Mouse (Mus musculus) embryonic facial prominence, embryonic 15.5 days (tissue): ENCODE data around the gene Cdc42bpb. TPM values are rescaled to one million over a fixed set of nuclear protein-coding genes. Genes with fewer than 3 reads are reported as not detected.

Source experiments
- ATAC-seq: fragments of 200-750 bp; cut with Nextera tagmentation; 2 replicates; pipeline ENCODE4 v1.8.0; 2017; ENCODE audit warnings: low read depth, moderate TSS enrichment; ENCODE audit not compliant: insufficient number of reproducible peaks, low FRiP score, low TSS enrichment
- H3K27ac ChIP-seq: fragments of 300-500 bp; sonication (generic); replicated peaks from 2 replicates; pipeline ENCODE4 v1.5.1; 2015; ENCODE audit warnings: mild to moderate bottlenecking, inconsistent platforms
- H3K27me3 ChIP-seq: fragments of 300-500 bp; sonication (generic); 2 replicates; pipeline ENCODE4 v1.6.1; 2015; ENCODE audit warnings: inconsistent platforms
- H3K36me3 ChIP-seq: fragments of 300-500 bp; sonication (generic); 2 replicates; pipeline ENCODE4 v1.6.1; 2015; ENCODE audit warnings: mild to moderate bottlenecking, inconsistent platforms
- H3K4me1 ChIP-seq: fragments of 300-500 bp; sonication (generic); 2 replicates; pipeline ENCODE4 v1.6.1; 2015; ENCODE audit warnings: inconsistent platforms
- H3K4me2 ChIP-seq: fragments of 300-500 bp; sonication (generic); replicated peaks from 2 replicates; pipeline ENCODE4 v1.6.1; 2015; ENCODE audit warnings: mild to moderate bottlenecking, inconsistent platforms
- H3K4me3 ChIP-seq: fragments of 300-500 bp; sonication (generic); replicated peaks from 2 replicates; pipeline ENCODE4 v1.5.1; 2015; ENCODE audit warnings: mild to moderate bottlenecking, inconsistent platforms
- H3K9ac ChIP-seq: fragments of 300-500 bp; sonication (generic); 2 replicates; pipeline ENCODE4 v1.6.1; 2015; ENCODE audit warnings: inconsistent platforms
- H3K9me3 ChIP-seq: fragments of 300-500 bp; sonication (generic); replicated peaks from 2 replicates; pipeline ENCODE4 v1.6.1; 2016; ENCODE audit warnings: inconsistent platforms
- WGBS: fragments of 180-500 bp; shearing (Covaris S2); methylation state at CpG from one replicate; pipeline ENCODE4 v1.1.7; 2015; 5-methylcytosine and 5-hydroxymethylcytosine counted together
- polyA plus RNA-seq: library from polyadenylated mRNA; unstranded; fragments of >200 nt; fragmentation: Nextera tagmentation; extraction: Ambion mirVana; gene quantifications from 2 replicates; pipeline ENCODE4 v1.2.1, GENCODE M21; 2015

The Cdc42bpb gene
- polyA plus RNA-seq, 1 experiment from 2014 or later: 33.2 TPM

DNA sequence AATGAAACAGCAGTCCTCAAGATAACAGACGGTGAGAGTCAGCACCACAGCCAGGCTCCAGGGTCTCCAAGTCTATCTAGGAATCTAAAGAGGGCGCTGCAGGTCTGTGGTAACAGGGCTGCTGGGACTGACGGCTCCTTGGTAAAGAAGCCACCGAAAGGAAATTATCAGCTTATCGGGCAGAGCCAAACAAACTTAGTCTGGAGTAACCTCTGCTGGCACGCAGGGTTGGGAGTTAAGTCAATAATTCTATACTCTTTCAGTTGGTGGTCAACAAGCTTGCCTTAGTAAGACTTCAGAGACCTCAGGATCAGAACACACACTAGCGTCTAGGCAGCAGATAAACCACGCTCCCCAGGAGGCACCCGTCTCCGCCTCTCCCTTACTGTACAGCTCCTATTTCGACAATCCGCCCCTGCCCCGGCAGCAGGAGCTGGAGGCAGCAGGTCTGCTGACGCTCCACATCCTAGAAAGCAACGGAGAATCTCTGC, 39.6 kb downstream of the Cdc42bpb start:
- H3K36me3 ChIP-seq: peaks cover 82% of the 10 kb centered on the region
- H3K27ac ChIP-seq: no peak overlapping the region

DNA sequence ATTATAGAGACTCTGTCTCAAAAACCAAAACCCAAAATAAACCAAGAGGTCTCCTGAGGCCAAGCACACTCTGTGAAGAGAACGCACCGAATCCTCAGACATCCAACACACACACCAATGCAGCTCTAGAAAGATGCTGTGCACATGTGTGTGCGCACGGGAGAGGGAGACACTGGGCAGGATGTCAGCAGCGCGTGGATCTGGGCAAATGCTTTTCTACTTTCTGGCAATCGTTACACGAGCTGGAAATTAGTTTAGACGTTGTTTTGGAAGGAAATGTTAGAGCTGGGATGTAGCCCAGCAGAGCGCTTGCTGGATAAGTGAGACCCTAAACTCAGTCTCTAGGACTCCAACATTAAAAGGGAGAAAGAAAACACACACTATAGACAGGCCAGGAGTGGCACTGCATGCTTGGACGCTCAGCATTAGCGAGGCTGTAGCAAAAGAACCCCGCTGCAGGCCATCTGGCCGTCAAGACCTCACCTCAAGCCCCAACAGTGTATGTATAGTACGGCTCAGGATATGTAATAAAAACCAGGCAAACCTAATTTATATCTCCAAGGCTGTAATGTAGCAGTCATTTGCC, 44.4 kb downstream of the Cdc42bpb start:
- no peaks in the 10 kb centered on the region for H3K27me3 ChIP-seq
- peaks cover 14% of the 10 kb centered on the region for H3K4me1 ChIP-seq
- 48% methylated on average over 15 of the region's 15 CpGs for WGBS
- H3K9me3 ChIP-seq: no peaks in the 10 kb centered on the region
- H3K9ac ChIP-seq: no peak overlapping the region
- no peak overlapping the region for H3K4me3 ChIP-seq
- peak overlapping the region; percentile 53; the same call in 1 of the 2 replicates for H3K27ac ChIP-seq
- 0 out of 2 replicates have a peak, but pooled peaks have one; percentile 3 for ATAC-seq
- peaks cover 73% of the 10 kb centered on the region for H3K36me3 ChIP-seq
- H3K4me2 ChIP-seq: no peak overlapping the region

More for the DNA sequence above, 39.6 kb downstream of the Cdc42bpb start:
- no peaks in the 10 kb centered on the region for H3K9me3 ChIP-seq
- H3K9ac ChIP-seq: no peak overlapping the region
- no peak for ATAC-seq
- H3K4me3 ChIP-seq: no peak overlapping the region
- H3K4me2 ChIP-seq: no peak overlapping the region
- no peaks in the 10 kb centered on the region for H3K27me3 ChIP-seq
- H3K4me1 ChIP-seq: peaks cover 11% of the 10 kb centered on the region
- 65% methylated on average over 15 of the region's 15 CpGs for WGBS

DNA sequence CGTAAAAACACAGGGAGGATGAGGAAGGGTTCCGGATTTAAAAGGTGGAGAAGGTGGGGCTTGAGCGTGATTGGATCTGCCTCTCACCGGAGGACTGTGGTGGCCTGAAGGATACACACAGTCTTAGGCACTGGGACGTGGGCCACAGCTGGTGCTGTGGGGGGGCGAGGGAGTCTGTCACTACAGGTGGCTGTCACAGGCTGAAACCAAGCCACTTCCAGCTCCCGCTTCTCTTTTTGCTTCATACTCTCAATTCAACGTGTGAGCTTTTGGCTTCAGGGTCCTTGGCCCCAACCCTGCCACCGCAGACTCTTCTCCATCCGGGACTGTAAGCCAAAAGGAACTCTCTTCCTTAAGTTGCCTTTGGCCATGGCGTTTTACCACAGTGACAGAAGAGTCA, 45.1 kb downstream of the Cdc42bpb start:
- 89% methylated on average over 11 of the region's 11 CpGs for WGBS
- peaks cover 73% of the 10 kb centered on the region for H3K36me3 ChIP-seq

DNA sequence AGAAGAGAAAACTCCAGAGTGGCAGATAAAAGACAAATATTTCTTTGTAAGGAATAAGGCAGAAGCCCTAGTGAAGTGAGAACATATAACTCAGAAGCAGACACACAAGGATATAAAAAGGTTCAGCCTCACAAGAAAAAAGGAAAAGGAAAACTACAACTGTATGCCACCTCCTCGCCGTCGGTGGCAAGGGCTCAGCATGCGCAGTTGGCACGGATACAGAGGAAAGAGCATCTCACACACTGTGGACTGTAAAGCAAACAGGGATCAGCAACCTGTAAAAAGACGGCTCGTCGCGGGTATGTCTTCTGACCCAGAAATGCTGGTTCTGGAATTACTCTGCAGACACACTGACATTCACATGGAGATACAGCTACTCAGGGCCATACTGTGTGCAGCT, 45.9 kb downstream of the Cdc42bpb start:
- no peak overlapping the region for H3K4me3 ChIP-seq
- no peak overlapping the region for H3K27ac ChIP-seq
- WGBS: 97% methylated on average over 9 of the region's 9 CpGs
- no peak overlapping the region for H3K9ac ChIP-seq
- H3K4me2 ChIP-seq: no peak overlapping the region
- peaks cover 14% of the 10 kb centered on the region for H3K4me1 ChIP-seq
- H3K27me3 ChIP-seq: no peaks in the 10 kb centered on the region
- peaks cover 73% of the 10 kb centered on the region for H3K36me3 ChIP-seq
- H3K9me3 ChIP-seq: no peaks in the 10 kb centered on the region
- no peak for ATAC-seq

More for the DNA sequence above, 45.1 kb downstream of the Cdc42bpb start:
- peaks cover 14% of the 10 kb centered on the region for H3K4me1 ChIP-seq
- no peak overlapping the region for H3K27ac ChIP-seq
- H3K27me3 ChIP-seq: no peaks in the 10 kb centered on the region
- H3K9ac ChIP-seq: no peak overlapping the region
- no peak overlapping the region for H3K4me3 ChIP-seq
- no peak overlapping the region for H3K4me2 ChIP-seq
- ATAC-seq: no peak
- H3K9me3 ChIP-seq: no peaks in the 10 kb centered on the region

DNA sequence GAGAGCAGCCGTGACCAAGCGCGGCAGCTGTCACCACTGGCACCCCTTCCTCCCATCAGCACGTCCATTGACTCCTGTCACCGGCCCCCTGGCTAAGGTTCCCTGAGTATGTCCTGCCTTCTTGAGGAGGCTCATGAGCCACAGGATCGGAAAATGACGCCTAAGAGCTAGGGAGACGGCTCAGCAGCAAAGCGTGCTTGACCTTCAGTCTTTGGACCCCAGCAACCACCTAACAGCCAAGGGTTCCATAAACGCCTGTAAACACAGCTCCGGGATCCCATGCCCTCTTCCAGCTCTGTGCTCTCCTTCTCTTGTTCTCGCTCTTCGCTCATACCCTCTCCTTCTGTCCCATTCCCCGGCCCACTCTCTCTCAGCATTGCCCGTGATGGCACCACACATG, 48.2 kb downstream of the Cdc42bpb start:
- Histone ChIP-seq H3K4me2 (no peak overlapping the region), H3K27me3 (no peaks in the 10 kb centered on the region), H3K9me3 (no peaks in the 10 kb centered on the region), H3K36me3 (peaks cover 73% of the 10 kb centered on the region), H3K4me1 (peaks cover 14% of the 10 kb centered on the region), H3K4me3 (no peak overlapping the region), H3K27ac (no peak overlapping the region), H3K9ac (no peak overlapping the region)
- 94% methylated on average over 15 of the region's 15 CpGs for WGBS
- ATAC-seq: no peak

DNA sequence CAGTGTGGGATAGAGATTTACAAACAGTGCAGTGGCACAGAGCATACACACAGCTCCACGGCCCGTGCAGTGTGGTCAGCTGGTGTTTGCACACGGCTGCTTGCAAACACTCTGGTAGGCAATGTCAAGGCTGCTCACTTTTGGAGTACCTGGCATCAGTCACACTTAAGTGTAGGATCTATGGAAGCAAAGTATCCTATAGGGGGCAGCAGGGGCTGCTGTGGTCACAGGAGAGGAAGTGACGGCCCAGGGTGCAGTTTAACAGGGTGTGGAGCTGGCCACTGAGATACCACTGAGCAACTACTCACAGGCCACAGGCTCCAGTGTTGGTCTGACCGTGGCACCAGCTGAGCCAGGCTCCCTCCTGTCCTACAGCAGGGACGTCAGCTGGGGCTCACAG, 49.2 kb downstream of the Cdc42bpb start:
- no peak overlapping the region for H3K27ac ChIP-seq
- ATAC-seq: 0 out of 2 replicates have a peak, but pooled peaks have one; percentile 17
- H3K4me1 ChIP-seq: peaks cover 8% of the 10 kb centered on the region
- 84% methylated on average over 6 of the region's 6 CpGs for WGBS
- H3K4me2 ChIP-seq: no peak overlapping the region
- H3K27me3 ChIP-seq: no peaks in the 10 kb centered on the region
- no peak overlapping the region for H3K9ac ChIP-seq
- peaks cover 77% of the 10 kb centered on the region for H3K36me3 ChIP-seq
- H3K9me3 ChIP-seq: no peaks in the 10 kb centered on the region
- H3K4me3 ChIP-seq: no peak overlapping the region

DNA sequence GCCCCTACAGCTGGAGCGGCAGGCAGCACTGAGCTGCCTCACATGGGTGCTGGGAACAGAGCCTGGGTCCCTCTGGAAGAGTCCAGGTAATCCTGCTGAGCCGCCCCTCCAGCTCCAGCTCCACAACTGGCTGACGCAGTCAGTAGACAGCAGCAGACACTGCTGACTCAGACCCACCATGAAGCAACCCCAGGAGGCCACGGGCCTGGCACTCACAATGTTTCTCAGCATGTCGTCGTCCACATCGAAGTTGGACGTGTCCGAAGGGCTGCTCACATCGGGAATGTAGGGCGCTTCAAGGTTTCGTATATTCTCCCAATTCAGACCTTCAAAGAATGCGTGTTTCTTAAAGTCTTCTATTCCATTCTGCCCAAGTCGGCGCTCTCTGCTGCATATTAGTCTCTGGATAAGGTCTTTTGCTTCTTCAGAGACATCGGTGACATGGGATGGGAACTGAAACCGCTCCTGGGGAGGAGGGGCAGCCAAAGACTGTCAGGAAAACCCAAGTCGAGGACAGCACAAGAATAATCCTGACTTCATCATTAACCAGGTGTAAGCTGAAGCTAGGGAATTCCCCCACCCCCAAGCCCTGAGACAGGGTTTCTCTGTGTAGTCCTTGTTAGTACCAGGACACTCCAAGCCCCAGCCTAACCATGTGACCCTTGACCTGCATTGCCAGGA, 51.6 kb downstream of the Cdc42bpb start:
- WGBS: 93% methylated on average over 18 of the region's 18 CpGs
- H3K27ac ChIP-seq: no peak overlapping the region
- no peaks in the 10 kb centered on the region for H3K27me3 ChIP-seq
- H3K4me2 ChIP-seq: no peak overlapping the region
- no peaks in the 10 kb centered on the region for H3K4me1 ChIP-seq
- H3K9me3 ChIP-seq: no peaks in the 10 kb centered on the region
- no peak for ATAC-seq
- no peak overlapping the region for H3K4me3 ChIP-seq
- H3K9ac ChIP-seq: no peak overlapping the region
- H3K36me3 ChIP-seq: peaks cover 86% of the 10 kb centered on the region

DNA sequence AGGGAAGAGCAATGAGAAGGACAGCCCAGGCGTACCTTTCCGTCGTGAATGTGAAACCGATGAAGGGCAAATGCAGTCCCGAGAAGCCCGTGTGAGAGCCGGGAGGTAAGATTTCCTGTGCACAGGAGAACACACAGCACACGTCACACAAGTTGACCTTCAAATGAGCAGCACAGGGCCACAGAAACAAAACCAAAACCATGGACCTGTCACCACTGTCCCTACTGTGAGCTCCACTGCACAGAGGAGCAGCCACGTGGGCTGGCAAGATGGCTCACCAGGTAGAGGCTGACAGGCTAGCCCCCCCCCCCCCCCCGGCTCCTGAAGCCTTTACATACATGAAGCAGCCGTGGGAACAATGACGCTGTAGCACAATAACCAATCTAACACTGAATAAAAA, 52.6 kb downstream of the Cdc42bpb start:
- no peaks in the 10 kb centered on the region for H3K9me3 ChIP-seq
- H3K27ac ChIP-seq: no peak overlapping the region
- no peak overlapping the region for H3K4me3 ChIP-seq
- H3K9ac ChIP-seq: no peak overlapping the region
- H3K36me3 ChIP-seq: peaks cover 93% of the 10 kb centered on the region
- H3K4me2 ChIP-seq: no peak overlapping the region
- no peaks in the 10 kb centered on the region for H3K27me3 ChIP-seq
- H3K4me1 ChIP-seq: no peaks in the 10 kb centered on the region
- ATAC-seq: no peak
- WGBS: 93% methylated on average over 12 of the region's 12 CpGs

DNA sequence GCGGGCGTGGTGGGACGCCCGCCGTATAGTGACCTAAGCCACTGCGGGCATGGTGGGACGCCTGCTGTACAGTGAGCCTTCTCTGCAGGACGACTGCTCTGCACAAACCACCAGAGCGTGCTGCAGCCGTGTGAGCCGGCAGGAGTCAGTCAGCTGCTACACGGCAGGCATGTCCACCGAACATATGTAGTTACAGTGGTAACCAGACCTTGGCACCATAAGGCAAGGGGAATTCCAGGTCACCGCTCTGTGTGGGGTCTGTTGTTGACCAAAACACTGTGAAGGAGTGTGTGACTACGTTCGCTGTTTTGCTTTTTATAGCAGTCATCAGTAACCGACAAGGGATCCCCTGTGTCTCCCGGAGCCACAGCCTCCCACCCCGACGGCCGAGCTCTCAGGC, 53.0 kb downstream of the Cdc42bpb start:
- no peak for ATAC-seq
- no peak overlapping the region for H3K4me2 ChIP-seq
- H3K27me3 ChIP-seq: no peaks in the 10 kb centered on the region
- H3K9me3 ChIP-seq: no peaks in the 10 kb centered on the region
- H3K4me3 ChIP-seq: no peak overlapping the region
- 93% methylated on average over 21 of the region's 21 CpGs for WGBS
- H3K36me3 ChIP-seq: peaks cover 95% of the 10 kb centered on the region
- no peaks in the 10 kb centered on the region for H3K4me1 ChIP-seq
- H3K9ac ChIP-seq: no peak overlapping the region
- no peak overlapping the region for H3K27ac ChIP-seq

DNA sequence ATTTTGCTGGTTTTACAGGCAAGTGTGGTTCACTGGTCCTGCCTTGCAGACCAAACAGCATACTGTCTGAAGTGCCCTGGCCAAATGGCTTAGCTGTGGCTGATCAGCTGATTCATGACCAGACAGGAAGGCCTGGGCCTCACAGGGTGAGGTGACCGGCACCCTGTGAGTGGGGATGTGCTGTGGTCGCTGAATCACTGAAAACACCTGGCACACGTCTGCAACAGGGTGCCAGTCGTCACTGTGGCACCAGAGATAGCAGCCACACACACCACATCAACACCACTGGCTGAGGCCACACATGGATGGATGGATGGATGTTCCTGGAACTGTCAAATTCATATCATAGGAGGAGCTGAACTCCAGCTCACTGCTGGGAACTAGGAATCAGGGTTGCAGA, 54.1 kb downstream of the Cdc42bpb start:
- Histone ChIP-seq H3K4me1 (no peaks in the 10 kb centered on the region), H3K9me3 (no peaks in the 10 kb centered on the region), H3K4me2 (no peak overlapping the region), H3K27me3 (no peaks in the 10 kb centered on the region), H3K9ac (no peak overlapping the region), H3K36me3 (peaks cover 95% of the 10 kb centered on the region), H3K4me3 (no peak overlapping the region), H3K27ac (no peak overlapping the region)
- 92% methylated on average over 4 of the region's 4 CpGs for WGBS
- no peak for ATAC-seq

DNA sequence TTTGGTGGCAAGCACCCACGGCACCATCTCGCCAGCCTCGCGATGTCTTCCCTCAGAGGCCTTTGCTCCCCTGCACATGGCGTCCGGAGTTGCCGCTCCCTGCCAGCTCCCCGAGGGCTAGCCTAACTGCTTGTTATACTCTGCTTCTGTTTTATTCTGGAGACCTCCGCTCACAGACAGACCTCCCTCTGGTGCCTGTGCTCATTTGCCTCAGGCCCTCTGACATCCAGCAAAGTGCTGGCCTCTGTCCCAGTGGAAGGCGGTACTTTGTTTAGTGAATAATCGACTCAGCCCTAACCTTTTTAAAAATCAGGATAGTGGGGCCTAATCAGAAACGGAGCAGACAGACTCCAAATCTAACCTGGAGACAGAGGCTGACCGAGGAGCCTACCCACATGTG, 55.7 kb downstream of the Cdc42bpb start:
- peaks cover 95% of the 10 kb centered on the region for H3K36me3 ChIP-seq
- 86% methylated on average over 13 of the region's 13 CpGs for WGBS
- H3K27ac ChIP-seq: no peak overlapping the region
- no peak overlapping the region for H3K9ac ChIP-seq
- no peaks in the 10 kb centered on the region for H3K27me3 ChIP-seq
- H3K9me3 ChIP-seq: no peaks in the 10 kb centered on the region
- no peak for ATAC-seq
- no peaks in the 10 kb centered on the region for H3K4me1 ChIP-seq
- H3K4me2 ChIP-seq: no peak overlapping the region
- no peak overlapping the region for H3K4me3 ChIP-seq
